Mouse (Mus musculus): ENCODE measurements around the gene Tle2.

Tle2 gene

DNA sequence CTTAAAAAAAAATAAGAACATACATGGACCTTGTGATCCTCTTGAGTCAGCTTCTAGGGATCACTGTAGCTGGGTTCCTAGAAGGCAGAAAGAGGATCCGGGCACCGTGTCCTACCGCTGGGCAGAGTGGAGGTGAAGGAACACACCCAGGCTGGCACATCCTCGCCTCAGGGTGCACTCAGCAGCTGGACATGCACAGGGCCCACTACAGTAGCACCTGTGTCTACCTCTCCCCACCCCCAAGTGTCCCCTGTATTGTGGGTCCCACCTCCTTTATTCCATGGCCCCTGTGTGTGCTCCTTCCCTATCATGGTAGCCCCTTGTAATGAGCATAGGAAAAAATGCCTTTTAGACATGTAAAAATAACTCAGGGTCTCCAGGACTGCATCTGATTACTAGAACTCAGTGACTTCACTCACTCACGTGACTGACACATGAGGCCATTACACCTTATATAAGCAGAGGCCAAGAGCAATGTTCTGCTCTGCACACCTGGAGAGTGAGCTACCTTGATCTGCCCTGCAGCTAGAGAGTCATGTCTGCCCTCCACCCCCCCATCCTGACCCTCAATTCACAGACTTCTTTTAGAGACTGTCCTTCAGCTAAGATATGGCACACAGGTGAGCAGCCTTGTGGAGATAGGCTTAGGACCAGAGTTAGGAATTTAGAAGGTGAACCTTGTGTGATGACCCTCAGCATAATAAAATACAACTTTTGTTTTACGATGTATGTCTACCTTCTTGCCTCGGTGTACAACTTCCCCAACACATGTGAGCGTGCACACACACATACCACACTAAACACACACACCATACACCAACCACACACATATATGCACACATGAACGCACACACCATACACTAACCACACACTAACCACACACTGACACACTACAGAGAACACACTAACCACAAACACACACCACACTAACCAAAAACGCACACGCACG, 29.9 kb downstream of the Tle2 start:
- no peak for DNase-seq (ENCODE audit: extremely low read depth, low read depth, low spot score)

DNA sequence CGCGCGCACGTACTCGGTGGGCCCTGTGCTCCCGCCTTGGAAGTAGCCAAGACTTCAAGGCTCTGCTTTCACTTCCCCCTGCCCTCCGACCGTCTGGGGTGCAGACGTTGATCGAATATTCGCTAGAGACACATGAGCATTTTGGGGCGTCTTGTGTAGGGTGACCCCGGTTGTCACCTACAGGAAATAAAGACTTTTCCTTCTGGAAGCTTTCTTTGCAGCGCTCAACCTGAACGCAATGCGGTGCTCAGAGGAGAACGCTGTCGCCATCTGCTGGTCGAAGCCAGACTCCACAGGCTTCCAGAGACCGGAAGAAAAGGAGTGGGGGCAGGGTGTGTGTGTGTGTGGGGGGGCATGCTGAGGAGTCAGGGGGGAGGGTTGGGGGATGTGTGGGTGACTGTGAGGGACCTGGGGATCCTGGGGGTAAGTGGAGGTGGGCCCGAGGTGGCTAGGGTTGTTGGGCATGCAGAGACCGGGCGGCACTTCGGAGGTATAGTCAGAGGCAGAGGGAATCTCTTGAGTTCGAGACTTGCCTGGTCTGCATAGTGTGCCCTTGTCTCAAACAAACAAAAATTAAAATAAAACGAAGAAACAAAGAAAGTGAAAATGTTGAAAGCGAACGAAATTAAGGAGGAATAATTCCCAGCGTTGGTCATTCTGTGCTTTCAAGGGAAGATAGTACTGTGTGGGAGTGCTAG, 30.8 kb downstream of the Tle2 start:
- DNase-seq (ENCODE audit: extremely low read depth, low read depth, low spot score) = no peak

DNA sequence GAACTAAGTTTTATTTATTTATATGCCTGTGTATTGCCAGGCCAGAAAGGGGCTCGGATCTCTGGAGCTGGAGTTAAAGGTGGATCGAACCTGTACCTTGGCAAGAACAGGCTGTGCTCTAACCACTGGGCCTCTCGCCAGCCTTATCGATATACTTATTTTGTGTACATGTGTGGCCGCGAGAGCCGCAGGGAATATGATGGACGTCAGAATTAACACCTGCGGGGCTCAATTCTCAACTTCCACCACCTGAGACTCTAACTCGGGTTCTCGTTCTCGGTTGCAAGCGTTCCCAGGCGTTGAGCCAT, 31.3 kb downstream of the Tle2 start:
- no peak for DNase-seq (ENCODE audit: extremely low read depth, low read depth, low spot score)

DNA sequence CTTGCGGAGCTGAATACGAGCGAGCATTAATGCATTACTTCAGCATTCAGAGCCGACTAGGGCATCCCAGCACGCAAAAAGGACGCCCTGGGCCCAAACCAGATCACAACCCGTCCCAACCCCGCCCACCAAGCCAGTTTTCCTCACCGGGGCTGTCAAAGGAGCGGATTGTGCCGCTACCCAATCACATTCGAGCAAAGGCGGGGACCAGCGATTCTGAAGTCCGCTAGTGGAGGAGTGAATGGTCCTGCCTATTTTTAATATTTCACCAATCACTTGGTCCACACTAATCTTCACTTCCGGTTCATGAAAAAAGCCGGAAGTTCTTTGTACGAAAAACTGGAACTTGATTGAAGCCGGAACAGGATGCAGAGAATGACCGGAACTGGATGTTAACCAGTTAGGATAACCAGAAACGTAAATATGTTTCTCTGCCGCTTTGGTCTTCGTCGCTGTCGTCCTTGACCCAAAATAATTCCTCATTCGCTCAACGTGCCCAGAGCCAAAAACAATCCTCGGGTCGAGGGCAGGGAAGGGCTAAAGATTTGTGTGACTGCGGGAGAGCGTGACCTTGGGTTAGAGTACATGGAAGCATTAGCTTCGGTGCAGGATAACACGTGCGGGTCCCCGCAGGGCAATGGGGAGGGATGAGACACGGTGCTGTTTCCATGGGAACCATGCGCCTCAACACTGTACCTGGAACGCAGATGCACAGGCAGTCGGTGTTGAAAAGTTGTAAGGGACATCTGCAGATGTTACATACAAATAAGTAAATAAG, 31.8 kb downstream of the Tle2 start, which contains the start of gene BC025920:
Gene BC025920, plus strand, starts transcription at position 297 of the 778 bp plus-strand sequence.
- peak; percentile 94 for DNase-seq (ENCODE audit: extremely low read depth, low read depth, low spot score)

DNA sequence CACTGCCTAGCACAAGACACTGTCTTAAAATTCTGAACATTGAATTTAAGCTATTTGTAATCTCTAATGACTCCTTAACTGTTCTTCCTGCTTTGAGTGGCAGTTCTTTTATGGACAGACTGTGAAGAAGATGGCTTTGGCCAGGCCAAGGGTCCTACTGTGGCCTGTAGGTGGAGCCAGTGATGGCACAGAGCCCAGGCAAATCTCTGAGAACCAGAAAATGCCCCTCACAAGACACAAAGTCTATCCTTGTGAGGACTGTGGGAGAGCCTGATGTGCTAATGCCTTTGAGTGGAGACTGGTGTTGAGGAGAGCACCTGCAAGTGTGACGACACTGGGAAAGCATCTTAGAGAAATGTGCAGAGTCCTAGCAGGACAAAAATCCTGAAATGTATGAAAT, 33.9 kb downstream of the Tle2 start:
- no peak for DNase-seq (ENCODE audit: extremely low read depth, low read depth, low spot score)

DNA sequence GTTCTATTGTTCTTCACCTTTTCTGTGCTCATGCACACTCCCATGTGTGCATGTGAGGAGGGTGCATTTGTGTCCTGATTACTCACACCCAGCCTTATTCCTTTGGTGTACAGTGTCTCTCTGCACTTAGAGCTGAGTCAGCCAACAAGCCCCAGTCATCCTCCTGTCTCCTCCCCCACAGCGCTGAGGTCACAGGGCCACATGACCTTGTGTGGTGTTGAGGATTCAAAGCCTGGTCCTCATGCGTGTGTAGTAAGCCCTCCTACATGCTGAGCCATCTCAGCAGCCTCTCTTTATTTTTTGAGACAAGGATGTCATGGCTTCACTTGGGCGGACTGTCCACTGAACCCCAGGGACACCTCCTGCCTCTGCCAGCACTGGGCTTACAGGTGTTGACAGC, 38.4 kb downstream of the Tle2 start:
- no peak for DNase-seq (ENCODE audit: extremely low read depth, low read depth, low spot score)

DNA sequence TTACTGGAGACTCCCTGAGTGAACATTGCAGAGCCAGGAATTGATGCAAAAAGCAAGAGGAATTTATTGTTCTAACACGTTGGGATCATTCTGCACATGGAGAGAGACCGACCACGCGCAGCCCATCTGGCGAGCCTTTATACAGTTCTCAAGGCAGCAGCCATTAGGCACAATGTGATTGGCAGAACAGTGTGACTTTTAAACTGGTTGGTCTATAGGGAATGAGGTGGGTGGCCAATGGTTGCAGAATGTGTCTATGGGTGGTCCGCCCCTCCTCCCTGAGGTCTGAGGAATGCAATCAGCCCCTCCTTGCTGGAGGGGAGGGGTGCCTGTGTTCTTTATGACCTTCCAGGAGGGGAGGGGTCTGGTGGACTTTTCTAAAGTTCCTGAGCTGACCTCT, 41.1 kb downstream of the Tle2 start:
- DNase-seq (ENCODE audit: extremely low read depth, low read depth, low spot score) = no peak

DNA sequence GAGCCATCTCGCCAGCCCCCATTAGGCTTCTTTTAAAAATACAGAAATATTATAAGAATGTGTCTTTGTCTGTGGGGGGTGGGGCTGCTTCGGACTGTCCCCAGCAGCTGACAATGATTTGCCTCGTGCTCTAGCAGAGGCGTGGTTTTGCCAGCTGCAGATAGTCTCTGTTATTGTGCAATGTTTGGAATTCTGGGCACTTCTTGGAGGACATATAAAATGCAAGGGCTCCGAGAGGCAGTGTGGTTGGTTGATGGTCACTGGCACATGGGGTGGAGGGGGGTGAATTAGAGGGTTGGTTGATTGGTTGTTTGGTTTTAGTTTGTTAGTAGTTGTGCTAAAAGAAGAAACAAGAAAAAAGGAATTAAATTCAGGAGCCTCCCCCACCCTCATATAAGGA, 45.6 kb downstream of the Tle2 start:
- DNase-seq (ENCODE audit: extremely low read depth, low read depth, low spot score) = no peak

DNA sequence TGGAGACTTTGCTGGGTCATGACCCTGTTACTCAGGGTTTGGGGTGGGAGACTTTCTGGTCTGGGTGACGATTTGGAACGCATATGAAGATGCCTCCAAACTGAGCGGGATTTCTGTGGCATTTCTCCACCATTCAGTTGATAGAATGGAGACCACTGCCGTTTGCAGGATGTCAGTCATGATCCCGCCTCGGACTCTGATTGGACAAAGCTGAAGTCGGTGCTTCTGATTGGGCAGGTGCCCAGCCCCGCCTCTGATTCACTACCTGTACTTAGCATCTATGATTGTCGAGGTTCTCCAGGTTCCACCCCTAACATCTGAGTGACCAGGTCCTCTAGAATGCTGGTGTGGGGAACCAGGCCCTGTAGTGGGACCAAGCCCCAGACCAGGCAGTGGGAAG, 46.4 kb downstream of the Tle2 start:
- DNase-seq (ENCODE audit: extremely low read depth, low read depth, low spot score) = no peak

DNA sequence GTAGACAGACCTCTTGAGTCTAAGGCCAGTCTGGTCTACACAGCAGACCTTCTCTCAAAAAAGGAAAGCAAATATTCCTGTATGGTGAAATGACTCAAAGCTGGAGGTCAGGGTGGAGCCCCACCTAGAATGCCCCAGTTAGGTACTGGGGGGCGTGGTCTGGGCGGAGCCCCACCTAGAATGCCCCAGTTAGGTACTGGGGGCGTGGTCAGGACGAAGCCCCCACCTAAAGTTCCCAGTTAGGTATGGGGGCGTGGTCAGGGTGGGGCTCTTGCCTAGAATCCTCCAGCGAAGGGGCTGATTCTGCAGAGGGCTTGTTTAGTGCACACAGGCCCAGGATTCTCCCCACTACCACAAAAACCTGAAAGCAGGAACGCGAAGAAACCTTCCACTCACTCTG, 49.1 kb downstream of the Tle2 start:
- DNase-seq (ENCODE audit: extremely low read depth, low read depth, low spot score) = no peak

DNA sequence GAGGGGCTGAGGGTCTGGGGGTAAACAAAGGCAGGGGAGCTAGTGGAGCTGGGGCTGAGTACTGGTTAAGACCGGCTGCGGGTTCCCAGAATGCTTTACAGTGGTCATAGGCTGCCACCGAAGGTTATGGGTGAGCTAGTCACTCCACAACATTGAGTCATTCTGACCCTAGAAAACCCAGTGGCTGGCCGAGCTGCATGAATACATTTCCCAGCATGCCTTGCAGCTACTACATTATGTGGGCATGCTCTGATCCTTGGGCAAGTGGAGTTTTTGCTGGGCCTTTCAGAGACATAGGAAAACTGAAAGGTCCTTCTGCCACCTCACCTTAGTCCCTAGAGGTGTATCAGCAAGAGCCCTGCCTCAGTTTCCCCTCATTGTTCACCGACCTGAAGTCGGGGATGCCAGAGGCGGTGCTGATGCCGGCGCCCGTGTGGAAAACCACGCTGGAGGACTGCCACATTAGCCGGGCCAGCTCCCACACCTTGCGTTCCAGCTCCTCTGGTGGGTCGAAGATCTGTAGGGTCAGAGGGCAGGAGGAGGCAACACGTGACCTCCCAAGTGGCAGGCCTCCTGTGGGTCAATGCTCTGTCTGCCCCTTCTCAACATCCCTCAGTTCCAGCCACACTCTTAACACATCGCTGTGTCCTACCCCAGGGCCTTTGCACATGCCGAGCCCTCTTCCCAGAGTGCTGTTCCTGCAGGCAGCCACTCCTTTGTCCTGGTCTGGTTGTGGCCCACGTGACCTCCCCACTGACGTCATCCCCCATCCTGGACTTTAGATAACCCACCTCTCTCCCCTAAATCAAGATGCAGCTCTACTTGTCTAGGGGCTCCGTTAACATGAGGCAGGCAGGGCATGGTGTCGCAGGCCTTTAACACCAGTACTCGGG, 52.0 kb downstream of the Tle2 start:
- no peak for DNase-seq (ENCODE audit: extremely low read depth, low read depth, low spot score)

DNA sequence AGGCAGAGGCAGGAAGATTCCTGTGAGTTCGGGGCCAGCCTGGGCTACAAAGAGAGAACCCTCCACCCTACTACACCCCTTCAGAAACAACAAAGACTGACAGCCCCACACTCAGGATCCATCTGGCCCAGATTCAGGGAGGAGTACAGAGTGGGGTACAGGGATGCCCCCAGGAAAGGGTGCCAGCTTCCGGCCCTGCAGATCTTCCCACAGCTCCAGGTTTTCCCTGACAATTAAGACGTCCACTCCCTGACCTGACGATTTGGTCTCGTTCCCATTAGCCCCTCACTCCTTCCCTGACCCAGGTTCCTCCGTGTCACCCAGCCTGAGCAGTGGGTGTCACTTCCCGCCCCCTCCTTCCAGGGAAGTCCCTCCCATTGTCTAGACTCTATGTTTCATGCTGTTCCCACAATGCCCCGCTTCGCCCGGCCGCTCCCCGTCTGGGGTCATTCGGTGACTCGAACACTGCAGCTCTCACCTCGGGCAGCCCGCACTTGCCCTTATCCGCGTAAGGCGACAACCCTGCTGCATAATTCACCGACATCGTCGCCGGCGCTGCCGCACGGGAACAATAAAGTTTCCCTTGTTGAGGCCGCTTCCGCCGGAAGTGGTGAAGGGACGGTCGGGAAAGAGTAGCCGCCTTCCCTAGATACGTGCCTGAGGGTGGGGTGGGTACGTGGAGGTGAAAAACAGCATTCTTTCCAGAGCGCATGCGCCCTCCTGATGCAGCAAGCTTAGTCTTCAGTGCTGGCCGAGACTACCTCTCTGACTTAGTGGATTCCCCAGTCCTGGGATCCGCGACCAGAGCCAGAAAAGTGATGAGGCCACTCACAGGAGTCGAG, 52.9 kb downstream of the Tle2 start, which contains the start of gene Sirt6:
Gene Sirt6, minus strand, starts transcription at position 804 of the 842 bp plus-strand sequence.
- no peak for DNase-seq (ENCODE audit: extremely low read depth, low read depth, low spot score)

DNA sequence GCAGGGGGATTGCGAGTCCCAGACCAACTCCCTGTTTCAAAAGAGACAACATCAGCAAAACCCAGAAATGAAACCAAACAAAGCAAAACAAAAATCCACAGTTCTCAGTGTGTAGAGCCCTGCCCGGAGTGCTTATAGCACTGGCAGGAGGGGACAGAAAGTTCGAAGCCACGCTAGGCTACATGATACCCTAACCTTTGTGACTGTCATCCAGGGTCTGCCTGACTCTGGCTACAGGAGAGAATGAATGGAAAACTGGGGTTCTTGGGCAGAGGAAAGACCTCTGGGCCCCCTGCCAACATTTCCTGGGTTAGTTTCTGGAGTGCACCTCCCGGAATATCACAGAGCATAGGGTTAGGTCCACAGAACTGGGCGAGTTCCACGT, 53.5 kb downstream of the Tle2 start:
- DNase-seq (ENCODE audit: extremely low read depth, low read depth, low spot score) = no peak

DNA sequence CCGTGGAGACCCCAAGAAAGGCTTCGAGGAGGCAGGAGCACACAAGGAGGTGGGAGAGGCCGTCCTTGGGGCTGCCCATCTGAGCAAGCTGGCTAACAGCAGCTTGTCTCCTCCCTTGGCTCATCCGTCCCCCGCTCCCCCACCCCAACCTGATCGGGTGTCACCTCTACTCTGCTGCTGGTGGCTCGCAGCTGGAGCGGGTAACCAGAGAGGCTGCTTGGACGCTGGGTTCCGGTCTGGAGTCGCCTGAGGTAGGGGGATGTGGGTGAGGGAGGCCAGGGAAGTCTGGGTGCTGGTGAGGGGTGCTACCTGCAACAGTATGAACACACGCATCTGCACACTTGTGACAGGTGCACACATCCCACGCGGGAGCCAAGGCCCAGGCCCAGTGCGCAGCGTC, 54.0 kb downstream of the Tle2 start, which contains the start of gene Ankrd24:
Gene Ankrd24, plus strand, starts transcription at position 151 of the 400 bp plus-strand sequence.
- no peak for DNase-seq (ENCODE audit: extremely low read depth, low read depth, low spot score)

DNA sequence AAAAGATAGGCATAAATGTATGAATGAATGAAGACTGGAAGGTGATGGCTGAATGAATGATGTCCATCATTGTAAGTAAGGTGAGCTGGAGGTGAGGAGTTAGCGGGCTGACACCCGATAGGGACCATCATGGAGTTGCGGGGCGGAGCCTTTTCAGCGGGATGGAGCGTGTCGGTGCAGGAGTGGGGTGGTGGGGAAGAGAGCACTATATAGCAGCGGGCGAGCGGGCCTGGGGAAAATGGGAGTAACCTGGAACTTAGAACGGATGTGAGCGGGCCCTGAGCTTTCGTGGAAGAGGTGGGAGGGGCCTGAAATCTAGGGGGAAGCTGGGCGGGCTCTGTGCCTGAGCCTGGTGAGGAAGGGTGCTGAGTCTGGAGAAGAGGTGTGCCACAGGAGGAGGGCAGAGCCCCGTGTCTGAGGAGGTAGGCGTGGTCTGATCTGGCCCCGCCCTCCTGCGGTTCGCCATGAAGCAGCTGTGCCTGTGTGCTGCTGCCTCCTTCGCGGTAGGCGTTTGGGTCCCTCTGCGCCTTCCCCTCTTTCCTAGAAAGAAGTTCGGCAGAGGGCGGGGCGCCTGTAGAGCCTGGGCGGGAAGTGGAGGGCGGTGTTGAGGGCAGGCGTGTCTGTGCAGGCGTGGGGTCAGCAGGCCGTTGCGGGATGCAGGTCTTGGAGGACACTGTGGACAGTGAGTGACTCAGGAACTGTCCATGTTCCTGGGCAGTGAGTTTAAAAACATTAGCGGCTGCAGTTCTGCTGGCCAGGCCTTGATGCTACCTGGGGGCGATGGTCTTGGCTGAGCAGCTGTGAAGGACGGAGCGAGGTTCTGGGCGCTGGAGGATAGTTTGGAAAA, 59.1 kb downstream of the Tle2 start:
- no peak for DNase-seq (ENCODE audit: extremely low read depth, low read depth, low spot score)

DNA sequence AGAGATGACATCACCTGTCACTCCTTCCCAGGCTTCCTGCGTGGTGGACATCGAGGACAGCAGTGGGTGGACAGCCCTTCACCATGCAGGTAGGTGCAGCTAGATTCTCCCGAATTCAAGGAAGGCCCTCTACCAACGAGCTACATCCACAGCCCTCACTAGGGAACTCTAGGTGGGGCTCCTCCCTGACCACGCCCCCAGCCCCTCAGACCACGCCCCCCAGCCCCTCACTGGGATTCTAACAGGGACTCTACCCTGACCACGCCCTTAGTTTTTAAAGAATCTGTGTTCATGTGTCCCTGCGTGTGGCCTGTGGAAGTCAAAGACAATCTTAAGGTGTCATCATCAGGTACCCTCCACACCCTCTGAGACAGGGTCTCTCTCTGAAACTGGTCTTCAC, 62.0 kb downstream of the Tle2 start:
- no peak for DNase-seq (ENCODE audit: extremely low read depth, low read depth, low spot score)

DNA sequence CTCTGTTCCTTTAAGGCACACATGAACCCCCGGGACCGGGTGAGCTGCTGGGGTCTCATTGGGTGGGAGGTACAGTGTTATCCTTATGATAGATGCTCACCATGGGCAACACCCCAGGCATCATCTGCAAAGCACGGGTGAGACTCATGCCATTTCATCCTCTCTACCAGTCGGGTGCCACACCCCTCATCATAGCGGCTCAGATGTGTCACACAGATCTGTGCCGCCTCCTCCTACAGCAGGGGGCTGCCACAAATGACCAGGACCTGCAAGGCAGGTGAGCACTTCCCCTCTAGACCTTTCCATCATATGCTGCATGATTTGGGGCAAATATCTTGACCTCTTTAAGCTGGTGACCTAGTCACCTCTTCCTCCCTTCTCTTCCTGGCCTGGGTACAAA, 63.7 kb downstream of the Tle2 start:
- no peak for DNase-seq (ENCODE audit: extremely low read depth, low read depth, low spot score)
